Mouse (Mus musculus): ENCODE results near the gene Hhat.

The Hhat gene

DNA sequence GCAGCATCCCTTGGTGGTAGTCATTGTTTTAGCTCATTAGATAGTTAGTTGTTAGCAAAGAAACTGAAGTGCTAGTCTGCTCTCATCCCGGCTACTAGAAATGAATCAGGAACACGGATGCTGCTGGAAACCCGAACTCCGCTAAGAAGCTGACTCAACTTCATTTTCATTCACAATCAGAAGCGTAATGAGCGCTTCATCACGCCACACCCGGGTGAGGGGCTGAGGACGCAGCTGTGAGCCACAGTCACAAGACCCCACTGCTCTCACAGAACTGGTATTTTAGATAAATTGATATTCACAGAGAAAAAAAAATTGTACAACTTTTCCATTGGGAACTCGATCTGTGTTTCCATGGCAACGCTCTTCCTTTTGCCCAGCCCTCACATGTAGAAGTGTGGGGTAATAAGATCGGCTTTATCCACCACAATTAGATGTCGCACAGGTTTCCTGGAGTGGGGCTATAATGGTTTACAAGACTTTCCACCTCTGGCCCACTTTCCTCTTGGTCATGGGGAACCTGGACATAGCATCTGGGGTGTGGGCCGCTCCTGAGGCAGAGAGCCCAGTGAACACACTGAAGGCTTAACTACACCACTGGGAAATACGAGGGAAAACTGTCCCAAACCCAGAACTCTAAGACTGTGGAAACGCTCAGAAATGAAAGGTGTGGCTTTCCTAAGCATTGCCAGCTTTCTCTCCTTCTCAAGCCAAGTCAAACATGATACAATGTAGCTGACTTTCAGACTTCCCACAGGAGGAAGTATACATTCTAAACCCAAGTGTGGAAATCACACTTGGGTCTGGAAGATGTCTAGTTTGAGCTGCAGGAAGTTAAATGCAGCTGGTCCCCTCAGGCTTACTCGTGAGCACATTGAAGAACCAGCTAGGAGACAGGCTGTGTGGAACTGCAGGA, 14.3 kb upstream of the Hhat start:
- in situ Hi-C loops (cut with MseI, MboI) = no loop called here

- in situ Hi-C loops (cut with MseI, MboI) = no loop called here
These were observed 13.4 kb upstream of the Hhat start for GRCm38 (mm10) chr1:192784374-192784773.

GRCm38 (mm10) chr1:192781256-192781655, 10.2 kb upstream of the Hhat start:
- in situ Hi-C loops (cut with MseI, MboI) = no loop called here

DNA sequence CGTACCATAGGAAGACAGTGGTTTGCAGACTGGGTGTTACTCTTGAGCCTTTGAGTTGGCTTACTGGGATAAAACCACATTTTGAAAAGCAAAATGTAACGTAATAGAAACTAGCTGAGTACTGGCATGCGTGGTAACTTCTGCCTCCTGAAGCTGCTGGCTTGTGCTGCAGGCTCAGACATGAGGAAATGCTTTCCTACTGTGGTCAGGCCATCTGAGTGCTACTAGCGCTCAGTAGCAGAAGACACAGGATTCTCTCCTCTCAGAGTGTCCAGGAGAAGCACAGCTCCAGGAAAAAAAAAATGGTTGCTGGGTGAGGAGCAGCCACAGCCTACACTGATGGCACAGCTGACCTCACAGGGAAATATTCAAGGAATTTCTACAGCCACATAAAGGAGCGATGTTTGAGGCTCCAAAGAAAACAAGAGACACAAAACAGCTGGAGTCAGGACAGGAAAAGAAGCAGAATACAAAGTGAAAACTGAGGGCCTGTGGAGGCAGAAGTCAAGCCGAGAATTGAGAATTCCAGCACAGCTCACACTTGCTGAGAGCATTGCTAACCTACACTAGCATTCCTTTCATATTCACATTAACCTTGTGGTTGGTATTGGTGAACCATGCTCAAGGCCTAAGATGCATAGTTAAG, 8.0 kb upstream of the Hhat start:
- in situ Hi-C loops (cut with MseI, MboI) = no loop called here

GRCm38 (mm10) chr1:192778206-192778605, 7.2 kb upstream of the Hhat start:
- in situ Hi-C loops (cut with MseI, MboI) = no loop called here

DNA sequence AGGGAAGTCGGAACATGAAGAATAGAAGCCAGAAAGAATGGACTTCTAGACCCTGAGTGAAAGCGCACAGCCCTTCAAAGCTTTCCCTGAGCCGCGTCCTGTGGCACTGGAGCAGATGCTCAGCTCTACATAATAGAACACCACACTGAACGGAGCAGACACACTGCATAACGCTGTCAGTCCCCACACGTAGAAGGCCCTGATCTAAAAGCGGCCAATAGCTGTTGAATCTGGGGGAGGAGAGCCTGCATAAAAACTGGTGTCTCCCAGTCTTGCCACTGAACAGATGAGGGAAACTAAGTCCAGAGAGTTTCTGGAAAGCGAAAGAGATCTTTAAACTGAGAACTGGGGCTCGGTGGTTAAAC, 911 bp downstream of the Hhat start:
- in situ Hi-C loops (cut with MseI, MboI) = no loop called here

DNA sequence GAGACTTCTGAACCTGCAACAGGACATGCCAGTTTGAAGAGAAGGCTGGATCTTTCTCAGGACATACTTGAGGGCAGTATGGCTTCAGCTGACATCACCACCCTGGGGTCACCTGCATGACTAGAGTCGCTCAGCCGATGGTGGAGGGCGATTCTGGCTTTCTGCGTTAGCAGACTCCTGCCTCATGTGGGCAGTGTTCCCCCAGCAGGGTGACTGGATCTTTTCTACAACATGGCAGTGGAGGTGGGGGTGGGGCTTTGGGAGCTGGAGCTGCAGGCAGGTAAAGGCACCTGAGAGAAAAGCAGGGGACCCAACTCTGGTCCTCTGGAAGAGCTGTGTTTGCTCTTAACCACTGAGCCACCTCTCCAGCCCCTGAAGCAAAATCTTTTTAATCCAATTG, 5.5 kb downstream of the Hhat start:
- in situ Hi-C loops (cut with MseI, MboI) = no loop called here

GRCm38 (mm10) chr1:192764547-192764946, 6.5 kb downstream of the Hhat start:
- in situ Hi-C loops (cut with MseI, MboI) = no loop called here

DNA sequence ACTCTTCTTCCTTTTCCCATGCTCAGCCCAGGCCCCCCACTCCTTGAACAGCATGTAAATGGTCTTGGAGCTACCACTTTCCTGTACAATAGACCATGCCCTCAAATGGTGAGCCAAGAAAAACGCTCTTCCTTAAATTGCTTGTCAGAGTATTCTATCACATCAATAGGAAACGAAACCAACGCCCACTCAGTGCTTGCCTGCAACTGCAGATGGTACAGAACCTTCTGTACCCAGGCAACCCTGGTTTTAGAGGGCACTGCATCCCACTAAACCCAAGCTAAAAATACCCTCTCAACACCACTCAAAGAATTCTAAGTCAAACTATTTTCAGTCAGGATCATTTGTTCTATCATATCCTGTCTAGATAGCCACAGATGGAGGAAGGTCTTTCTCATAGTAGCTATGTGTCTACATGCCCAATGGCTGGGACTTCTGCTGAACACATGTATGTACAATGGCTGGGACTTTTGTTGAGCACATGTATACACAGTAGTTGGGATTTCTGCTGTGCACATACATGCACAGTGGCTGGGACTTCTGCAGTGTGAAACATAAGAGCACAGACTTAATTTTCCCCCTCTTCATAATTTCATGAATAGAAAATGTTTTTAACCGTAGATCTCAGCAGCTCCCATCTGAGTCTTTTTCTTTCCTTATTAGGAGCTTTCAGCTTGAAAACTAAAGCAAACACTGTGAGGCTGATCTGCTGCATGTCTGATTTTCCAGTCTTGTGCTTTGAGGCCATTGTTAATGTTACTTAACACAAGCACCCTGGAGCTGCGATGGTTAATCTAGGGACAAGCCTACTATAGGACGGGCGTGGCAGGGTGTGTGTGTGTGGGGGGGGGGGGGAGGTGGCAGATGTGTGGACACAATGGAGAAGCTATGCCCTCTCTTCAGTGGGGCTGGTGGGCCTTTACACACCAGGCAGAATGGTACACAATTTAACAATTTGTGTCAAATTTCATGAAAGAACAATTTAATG, 7.8 kb downstream of the Hhat start:
- in situ Hi-C loops (cut with MseI, MboI) = no loop called here

- in situ Hi-C loops (cut with MseI, MboI) = no loop called here
These were observed 14.3 kb downstream of the Hhat start for GRCm38 (mm10) chr1:192756674-192757073.

GRCm38 (mm10) chr1:192755685-192756606, 15.1 kb downstream of the Hhat start:
- in situ Hi-C loops (cut with MseI, MboI) = no loop called here

DNA sequence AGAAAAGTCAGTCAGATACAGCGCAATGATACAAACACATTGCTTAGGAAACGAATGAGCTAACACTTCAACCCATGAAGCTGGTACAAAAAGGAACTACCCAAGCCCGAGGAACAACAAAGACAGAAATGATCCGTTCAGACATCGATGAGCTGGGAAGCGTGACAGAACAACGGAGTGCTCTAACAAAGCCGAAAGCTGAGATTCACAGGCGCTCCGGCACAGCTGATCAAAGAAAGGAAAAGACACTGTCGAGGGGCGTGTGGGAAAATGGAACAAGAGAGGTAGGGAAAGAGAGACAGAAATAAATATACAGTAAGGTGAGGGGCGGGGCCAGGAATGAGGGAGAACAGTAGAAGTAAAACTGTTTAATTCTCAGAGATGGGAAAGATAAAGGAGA, 15.8 kb downstream of the Hhat start:
- in situ Hi-C loops (cut with MseI, MboI) = no loop called here

GRCm38 (mm10) chr1:192754268-192754667, 16.8 kb downstream of the Hhat start:
- in situ Hi-C loops (cut with MseI, MboI) = no loop called here

DNA sequence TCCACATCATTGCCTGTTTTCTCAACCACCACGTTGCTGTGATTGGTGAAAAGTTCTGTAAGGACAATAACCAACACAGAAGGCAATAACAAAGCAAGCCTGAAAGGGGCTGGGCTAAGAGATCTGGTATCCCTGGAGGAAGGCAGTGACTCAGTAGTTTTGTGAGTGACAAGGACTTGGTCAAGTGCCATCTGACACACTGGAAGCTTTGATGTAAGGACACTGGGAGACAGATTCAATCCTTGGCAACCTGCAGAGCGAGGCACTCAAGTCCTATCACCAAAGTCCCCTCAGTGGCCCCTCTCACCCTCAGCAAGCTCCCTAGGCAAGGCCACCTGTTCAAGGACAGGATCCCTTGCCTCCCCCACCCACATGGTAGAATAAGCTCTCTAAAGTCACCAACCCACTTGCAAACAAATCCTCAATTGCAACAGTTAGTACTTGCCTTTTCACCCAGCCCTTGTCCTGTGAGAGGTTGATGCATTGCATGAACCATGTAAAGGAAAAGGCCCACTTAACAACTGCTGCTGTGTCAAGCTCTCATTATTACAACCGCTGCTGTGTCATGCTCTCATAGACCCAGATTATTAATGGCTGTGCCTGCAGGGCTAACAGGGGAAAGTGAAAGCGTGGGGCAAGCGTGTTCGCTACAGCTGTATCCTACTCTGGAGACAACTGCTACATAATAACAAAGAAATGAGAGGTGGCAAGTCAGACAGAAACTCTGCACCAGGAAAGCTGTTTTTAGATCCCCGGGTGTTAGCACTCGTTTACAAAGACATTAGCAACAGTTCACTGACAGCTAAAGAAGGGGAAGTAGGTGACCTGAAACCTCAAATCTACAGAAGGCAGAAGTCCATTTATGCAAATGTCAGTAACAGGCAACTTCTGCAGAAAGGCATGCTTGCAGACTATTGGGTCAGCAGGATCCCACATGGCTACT, 18.1 kb downstream of the Hhat start:
- in situ Hi-C loops (cut with MseI, MboI) = no loop called here

DNA sequence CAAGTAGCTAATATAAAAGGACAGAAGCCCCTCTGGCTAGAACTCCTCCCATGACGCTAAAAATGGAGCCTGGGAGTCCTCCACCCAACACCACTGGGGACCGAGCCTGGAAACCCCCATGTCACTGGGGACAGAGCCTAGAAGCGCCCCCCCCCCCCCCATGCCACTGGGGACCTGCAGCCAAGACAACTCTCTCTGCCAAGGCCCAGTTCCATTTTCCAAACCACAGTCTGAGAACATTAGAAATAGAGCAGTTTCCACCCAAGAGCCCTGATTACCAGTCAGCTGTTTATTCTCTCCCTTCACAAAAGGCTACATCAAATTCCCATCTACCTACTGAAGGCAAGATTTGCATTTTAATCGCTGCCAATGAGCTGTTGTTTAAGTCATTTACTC, 21.0 kb downstream of the Hhat start:
- in situ Hi-C loops (cut with MseI, MboI) = no loop called here

DNA sequence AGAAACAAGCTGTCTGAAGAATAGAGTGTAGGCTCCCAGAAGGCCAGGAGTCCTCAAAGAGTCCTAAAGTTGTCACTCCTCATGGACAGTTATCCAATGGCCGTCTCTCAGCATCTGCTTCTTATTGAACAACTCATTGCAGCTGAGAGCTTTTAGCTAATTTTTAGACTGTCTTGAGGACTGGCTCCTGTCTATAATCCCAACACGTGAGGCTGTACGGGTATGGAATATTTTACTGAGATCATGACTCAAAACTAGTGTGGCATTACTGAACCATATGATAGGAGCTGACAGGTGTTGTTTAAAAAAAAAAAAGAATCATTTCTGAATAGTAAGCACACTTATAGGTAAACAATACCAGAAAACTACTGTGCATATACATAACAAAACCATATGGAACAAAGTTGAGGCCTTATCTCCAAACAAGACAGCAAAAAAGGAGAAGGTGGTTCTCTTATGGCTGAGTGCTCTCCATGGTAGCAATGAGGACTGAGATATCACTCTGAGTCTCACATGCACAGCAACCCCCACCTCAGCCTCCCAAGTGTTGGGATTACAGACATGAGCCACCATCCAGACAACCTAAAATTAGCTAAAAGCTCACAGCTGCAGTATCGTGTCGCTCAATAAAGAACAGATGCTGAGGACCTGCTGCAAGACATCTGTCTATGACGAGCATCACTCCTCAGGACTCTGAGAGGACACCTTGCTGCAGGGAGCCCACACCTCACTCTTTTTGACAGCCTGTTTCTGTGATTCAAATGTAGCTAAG, 21.6 kb downstream of the Hhat start:
- in situ Hi-C loops (cut with MseI, MboI) = no loop called here

- in situ Hi-C loops (cut with MseI, MboI) = no loop called here
These were observed 24.8 kb downstream of the Hhat start for GRCm38 (mm10) chr1:192746201-192746600.

GRCm38 (mm10) chr1:192745240-192746101, 25.6 kb downstream of the Hhat start:
- in situ Hi-C loops (cut with MseI, MboI) = no loop called here
